Comparison of ENCODE assay signal across 14 mouse cellular contexts in genomic region chr1:191432023-191432422, GRCm38 (mm10). TPM values are rescaled to one million over a fixed set of nuclear protein-coding genes. Genes with fewer than 3 reads are reported as not detected.
DNase-seq lines count a peak whose midpoint lies in the region; ATAC-seq and TF ChIP-seq lines count a peak whose summit lies in the region.
"Had no signal": no experiment of that assay in that cellular context is flagged by ENCODE, and none has a peak within 500 bp of the region (broad histone marks: within the 10 kb centered on the region; RNA-seq: fewer than 3 reads in every experiment).

No protein-coding gene starts in this region.

- no peaks in the 10 kb centered on the region for H3K36me3 ChIP-seq in embryonic facial prominence, embryonic 13.5 days
- H3K36me3 ChIP-seq in embryonic facial prominence, embryonic 10.5 days (replicated peaks): no peaks in the 10 kb centered on the region
- H3K36me3 ChIP-seq: hindbrain, embryonic 15.5 days; midbrain, embryonic 10.5 days had no signal

- H3K4me1 ChIP-seq in embryonic facial prominence, embryonic 13.5 days: peaks cover 28% of the 10 kb centered on the region
- peaks cover 42% of the 10 kb centered on the region for H3K4me1 ChIP-seq in embryonic facial prominence, embryonic 10.5 days
- peaks cover 14% of the 10 kb centered on the region for H3K4me1 ChIP-seq in lung, adult 2 months (ENCODE audit: control insufficient read depth, insufficient read depth, low read length)

- no peak for TF ChIP-seq CTCF in lung, adult 2 months (IDR thresholded peaks at IDR 0.05; ENCODE audit: insufficient read depth, low read length)

- 58% methylated on average over 15 of the region's 15 CpGs for WGBS in embryonic facial prominence, embryonic 13.5 days
- WGBS in embryonic facial prominence, embryonic 10.5 days: 79% methylated on average over 15 of the region's 15 CpGs
- 40% methylated on average over 15 of the region's 15 CpGs for WGBS in lung, adult 2 months

- no peak overlapping the region for H3K4me3 ChIP-seq in embryonic facial prominence, embryonic 13.5 days
- no peak overlapping the region for H3K4me3 ChIP-seq in embryonic facial prominence, embryonic 10.5 days
- H3K4me3 ChIP-seq in lung, adult 2 months (replicated peaks; ENCODE audit: extremely low read depth, low read depth, low read length): peak overlapping the region; percentile 36
- H3K4me3 ChIP-seq: erythroblast, embryonic 14.5 days; hindbrain, embryonic 15.5 days; midbrain, embryonic 10.5 days had no signal

- H3K9me3 ChIP-seq in embryonic facial prominence, embryonic 13.5 days: no peaks in the 10 kb centered on the region
- H3K9me3 ChIP-seq in embryonic facial prominence, embryonic 10.5 days: no peaks in the 10 kb centered on the region
- H3K9me3 ChIP-seq: hindbrain, embryonic 15.5 days; midbrain, embryonic 10.5 days had no signal

- ATAC-seq in embryonic facial prominence, embryonic 13.5 days (ENCODE audit: insufficient number of reproducible peaks, insufficient read depth, low FRiP score, low TSS enrichment, low read depth): no peak
- ATAC-seq in granulocyte monocyte progenitor cell, adult 5-6 weeks (replicated peaks; ENCODE audit: poor library complexity, severe bottlenecking): peak; percentile 17; the same call in 1 of the 2 replicates
- peak; percentile 34; the same call in 1 of the 2 replicates for ATAC-seq in megakaryocyte, adult 5-6 weeks (ENCODE audit: poor library complexity, severe bottlenecking)
- ATAC-seq: Patski had no signal

- H3K27me3 ChIP-seq in embryonic facial prominence, embryonic 13.5 days: no peaks in the 10 kb centered on the region
- H3K27me3 ChIP-seq in embryonic facial prominence, embryonic 10.5 days (replicated peaks; ENCODE audit: low read depth, poor library complexity, severe bottlenecking): no peaks in the 10 kb centered on the region
- H3K27me3 ChIP-seq: hindbrain, embryonic 15.5 days; Patski had no signal

- no peak overlapping the region for H3K9ac ChIP-seq in embryonic facial prominence, embryonic 13.5 days
- H3K9ac ChIP-seq: hindbrain, embryonic 15.5 days had no signal

- no peak for TF ChIP-seq POLR2A in lung, adult 2 months (IDR thresholded peaks at IDR 0.05; ENCODE audit: borderline replicate concordance, extremely low read depth, low read depth, low read length)

- no peak overlapping the region for H3K27ac ChIP-seq in embryonic facial prominence, embryonic 13.5 days
- no peak overlapping the region for H3K27ac ChIP-seq in embryonic facial prominence, embryonic 10.5 days (replicated peaks)
- H3K27ac ChIP-seq: hindbrain, embryonic 15.5 days; midbrain, embryonic 10.5 days had no signal

- peak overlapping the region; percentile 36 for H3K4me2 ChIP-seq in embryonic facial prominence, embryonic 13.5 days
- H3K4me2 ChIP-seq: hindbrain, embryonic 15.5 days had no signal

- no peak for DNase-seq in embryonic facial prominence, embryonic 10.5 days (ENCODE audit: low spot score)
- no peak for DNase-seq in lung, adult 2 months
- DNase-seq in lung, adult 18-20 months: no peak
- no peak for DNase-seq in layer of hippocampus, postnatal 14 days (ENCODE audit: low spot score in 2 of 2)
- DNase-seq in ovary, postnatal 10 days (ENCODE audit: low spot score): no peak
- DNase-seq: cerebellum, adult 9-11 months; layer of hippocampus, postnatal 36 days had no signal

RNA-seq across cellular contexts. Expression of gene Ppp2r5a, which starts 29.0 kb away (rescaled TPM):
- polyA plus RNA-seq in embryonic facial prominence, embryonic 13.5 days (2015; fragmentation: Nextera tagmentation; extraction: Ambion mirVana): 14.4 and 18.6 TPM in 2 replicates
- polyA plus RNA-seq in embryonic facial prominence, embryonic 10.5 days (2016; fragmentation: Nextera tagmentation; extraction: Ambion mirVana): 10.5 and 12.1 TPM in 2 replicates
- polyA plus RNA-seq in lung, adult 2 months (2012; rRNA removed): 91.0 and 94.6 TPM in 2 replicates
- 117 and 162 TPM in 2 replicates for total RNA-seq in granulocyte monocyte progenitor cell, adult 5-6 weeks (2014; fragmentation: Nextera tagmentation)
- 122 and 183 TPM in 2 replicates for total RNA-seq in granulocyte monocyte progenitor cell, adult 5-6 weeks (2017)
- total RNA-seq in megakaryocyte, adult 5-6 weeks (2015): 333 and 372 TPM in 2 replicates
- 428 and 451 TPM in 2 replicates for total RNA-seq in megakaryocyte, adult 5-6 weeks (2017)
- total RNA-seq in layer of hippocampus, postnatal 14 days (2021): 10 to 100 TPM; 67.1 to 73.0 TPM
